ENCODE assay signal across 9 mouse cellular contexts in genomic region chr11:8983237-8983861, GRCm38 (mm10). TPM values are rescaled to one million over a fixed set of nuclear protein-coding genes. Genes with fewer than 3 reads are reported as not detected.
DNase-seq lines count a peak whose midpoint lies in the region; ATAC-seq lines count a peak whose summit lies in the region.
"Had no signal": no experiment of that assay in that cellular context is flagged by ENCODE, and none has a peak within 500 bp of the region (broad histone marks: within the 10 kb centered on the region; RNA-seq: fewer than 3 reads in every experiment).

No protein-coding gene starts in this region.

- no peaks in the 10 kb centered on the region for H3K27me3 ChIP-seq in kidney, embryonic 14.5 days (ENCODE audit: control insufficient read depth, insufficient read depth, low read length)
- no peaks in the 10 kb centered on the region for H3K27me3 ChIP-seq in forebrain, embryonic 15.5 days
- H3K27me3 ChIP-seq in intestine, embryonic 15.5 days (replicated peaks): no peaks in the 10 kb centered on the region
- H3K27me3 ChIP-seq in limb, embryonic 11.5 days (ENCODE audit: control insufficient read depth, insufficient read depth, low read length): no peaks in the 10 kb centered on the region
- H3K27me3 ChIP-seq in splenic B cell, adult 2 months (ENCODE audit: control insufficient read depth, insufficient read depth, low read length, poor library complexity, severe bottlenecking): no peaks in the 10 kb centered on the region
- H3K27me3 ChIP-seq: embryonic facial prominence, embryonic 12.5 days had no signal

- no peaks in the 10 kb centered on the region for H3K36me3 ChIP-seq in kidney, embryonic 14.5 days (ENCODE audit: control insufficient read depth, insufficient read depth, low read length)
- no peaks in the 10 kb centered on the region for H3K36me3 ChIP-seq in forebrain, embryonic 15.5 days
- no peaks in the 10 kb centered on the region for H3K36me3 ChIP-seq in intestine, embryonic 15.5 days
- H3K36me3 ChIP-seq in limb, embryonic 11.5 days (ENCODE audit: control insufficient read depth, insufficient read depth, low read length): no peaks in the 10 kb centered on the region
- no peaks in the 10 kb centered on the region for H3K36me3 ChIP-seq in splenic B cell, adult 2 months (ENCODE audit: control insufficient read depth, insufficient read depth, low read length, poor library complexity, severe bottlenecking)
- H3K36me3 ChIP-seq: embryonic facial prominence, embryonic 12.5 days had no signal

- H3K4me1 ChIP-seq in kidney, embryonic 14.5 days (ENCODE audit: control insufficient read depth, insufficient read depth, low read length): no peaks in the 10 kb centered on the region
- no peaks in the 10 kb centered on the region for H3K4me1 ChIP-seq in forebrain, embryonic 15.5 days
- H3K4me1 ChIP-seq in intestine, embryonic 15.5 days (replicated peaks): peaks cover 8% of the 10 kb centered on the region; the same call in 1 of the 2 replicates
- H3K4me1 ChIP-seq in limb, embryonic 11.5 days (ENCODE audit: control insufficient read depth, insufficient read depth, low read length): no peaks in the 10 kb centered on the region
- H3K4me1 ChIP-seq: embryonic facial prominence, embryonic 12.5 days had no signal

- WGBS in kidney, embryonic 14.5 days: 43% methylated on average over 6 of the region's 6 CpGs
- 44% methylated on average over 6 of the region's 6 CpGs for WGBS in forebrain, embryonic 15.5 days
- WGBS in intestine, embryonic 15.5 days: 28% methylated on average over 6 of the region's 6 CpGs
- 41% methylated on average over 6 of the region's 6 CpGs for WGBS in limb, embryonic 11.5 days

- no peaks in the 10 kb centered on the region for H3K9me3 ChIP-seq in kidney, embryonic 14.5 days (ENCODE audit: control insufficient read depth, low read length)
- no peaks in the 10 kb centered on the region for H3K9me3 ChIP-seq in forebrain, embryonic 15.5 days
- H3K9me3 ChIP-seq in intestine, embryonic 15.5 days: no peaks in the 10 kb centered on the region
- H3K9me3 ChIP-seq in limb, embryonic 11.5 days (ENCODE audit: control insufficient read depth, low read length): no peaks in the 10 kb centered on the region
- H3K9me3 ChIP-seq: embryonic facial prominence, embryonic 12.5 days had no signal

- no peak overlapping the region for H3K4me2 ChIP-seq in kidney, embryonic 14.5 days (replicated peaks; ENCODE audit: low read depth, low read length)
- H3K4me2 ChIP-seq in forebrain, embryonic 15.5 days (replicated peaks): no peak overlapping the region
- no peak overlapping the region for H3K4me2 ChIP-seq in intestine, embryonic 15.5 days (replicated peaks)
- H3K4me2 ChIP-seq in limb, embryonic 11.5 days (ENCODE audit: low read depth, severe bottlenecking): no peak overlapping the region
- H3K4me2 ChIP-seq: embryonic facial prominence, embryonic 12.5 days had no signal

- no peak for ATAC-seq in kidney, embryonic 14.5 days (ENCODE audit: low FRiP score, low TSS enrichment)
- peak; percentile 50; the same call in 1 of the 2 replicates for ATAC-seq in cerebellum, adult (ENCODE audit: insufficient number of reproducible peaks, low FRiP score, low TSS enrichment)
- peak; percentile 69 for ATAC-seq in forebrain, embryonic 15.5 days (replicated peaks)
- ATAC-seq in intestine, embryonic 15.5 days: peak; percentile 53; the same call in 1 of the 2 replicates
- ATAC-seq in limb, embryonic 11.5 days (ENCODE audit: insufficient number of reproducible peaks, low FRiP score, low TSS enrichment, low read depth): no peak

- H3K9ac ChIP-seq in kidney, embryonic 14.5 days (ENCODE audit: low read depth, low read length): no peak overlapping the region
- no peak overlapping the region for H3K9ac ChIP-seq in forebrain, embryonic 15.5 days (replicated peaks)
- H3K9ac ChIP-seq in intestine, embryonic 15.5 days: no peak overlapping the region
- no peak overlapping the region for H3K9ac ChIP-seq in limb, embryonic 11.5 days (ENCODE audit: low read length)
- H3K9ac ChIP-seq: embryonic facial prominence, embryonic 12.5 days had no signal

- H3K4me3 ChIP-seq in kidney, embryonic 14.5 days (ENCODE audit: low read length): no peak overlapping the region
- no peak overlapping the region for H3K4me3 ChIP-seq in forebrain, embryonic 15.5 days
- H3K4me3 ChIP-seq in intestine, embryonic 15.5 days (replicated peaks): no peak overlapping the region
- H3K4me3 ChIP-seq in limb, embryonic 11.5 days (ENCODE audit: low read depth, low read length): no peak overlapping the region
- H3K4me3 ChIP-seq: embryonic facial prominence, embryonic 12.5 days had no signal

- no peak overlapping the region for H3K27ac ChIP-seq in kidney, embryonic 14.5 days (ENCODE audit: low read depth, low read length)
- H3K27ac ChIP-seq in forebrain, embryonic 15.5 days (replicated peaks): no peak overlapping the region
- H3K27ac ChIP-seq in intestine, embryonic 15.5 days: no peak overlapping the region
- H3K27ac ChIP-seq in limb, embryonic 11.5 days (replicated peaks; ENCODE audit: low read depth, low read length): no peak overlapping the region
- H3K27ac ChIP-seq: embryonic facial prominence, embryonic 12.5 days had no signal

- peak; percentile 47 for DNase-seq in kidney, adult 11 months
- peak; percentile 84 for DNase-seq in limb, embryonic 11.5 days (ENCODE audit: low spot score)
- DNase-seq in naive thymus-derived CD4-positive, alpha-beta T cell, adult 2 months (ENCODE audit: low read depth): peak; percentile 70
- DNase-seq in splenic B cell, adult 2 months (ENCODE audit: low read depth, low spot score): peak; percentile 77

RNA-seq across cellular contexts. Expression of gene Pkd1l1, which starts 10.3 kb away (rescaled TPM):
- polyA plus RNA-seq in kidney, embryonic 14.5 days (2014; fragmentation: Nextera tagmentation; extraction: Ambion mirVana): 0.03 and 0.12 TPM in 2 replicates
- polyA plus RNA-seq in forebrain, embryonic 15.5 days (2015; fragmentation: Nextera tagmentation; extraction: Ambion mirVana): 0.27 and 0.31 TPM in 2 replicates
- 0.08 TPM in 1 of 2 replicates, not detected in the other for polyA plus RNA-seq in intestine, embryonic 15.5 days (2015; fragmentation: Nextera tagmentation; extraction: Ambion mirVana)
- 0.03 and 0.06 TPM in 2 replicates for polyA plus RNA-seq in limb, embryonic 11.5 days (2014; fragmentation: Nextera tagmentation; extraction: Ambion mirVana)

RNA-seq across cellular contexts. Expression of gene Hus1, which starts 27.6 kb away (rescaled TPM):
- 18.4 and 26.4 TPM in 2 replicates for polyA plus RNA-seq in kidney, embryonic 14.5 days (2014; fragmentation: Nextera tagmentation; extraction: Ambion mirVana)
- 9.3 and 10.0 TPM in 2 replicates for polyA plus RNA-seq in forebrain, embryonic 15.5 days (2015; fragmentation: Nextera tagmentation; extraction: Ambion mirVana)
- 13.2 and 14.1 TPM in 2 replicates for polyA plus RNA-seq in intestine, embryonic 15.5 days (2015; fragmentation: Nextera tagmentation; extraction: Ambion mirVana)
- polyA plus RNA-seq in limb, embryonic 11.5 days (2014; fragmentation: Nextera tagmentation; extraction: Ambion mirVana): 21.4 and 23.0 TPM in 2 replicates

Comparison
In these comparisons a context has a peak if more than half of its experiments do, and no peak if none do; other contexts are left out.
1. ATAC-seq: peak in cerebellum, adult (single experiment), forebrain, embryonic 15.5 days (single experiment) and intestine, embryonic 15.5 days (single experiment); none in kidney, embryonic 14.5 days (single experiment) and limb, embryonic 11.5 days (single experiment).
2. Peak in every context shown above with its lines, with median percentiles within 50 percentile points of each other: DNase-seq.